Mouse (Mus musculus): ENCODE measurements around the gene Zfp536.

Gene Zfp536

GRCm38 (mm10) chr7:37773312-37773702, at the start of gene Zfp536:
TSS of gene Zfp536 (minus strand) at chr7:37773641.
- DNase-seq (ENCODE audit: low spot score in 2 of 2), result no peak

DNA sequence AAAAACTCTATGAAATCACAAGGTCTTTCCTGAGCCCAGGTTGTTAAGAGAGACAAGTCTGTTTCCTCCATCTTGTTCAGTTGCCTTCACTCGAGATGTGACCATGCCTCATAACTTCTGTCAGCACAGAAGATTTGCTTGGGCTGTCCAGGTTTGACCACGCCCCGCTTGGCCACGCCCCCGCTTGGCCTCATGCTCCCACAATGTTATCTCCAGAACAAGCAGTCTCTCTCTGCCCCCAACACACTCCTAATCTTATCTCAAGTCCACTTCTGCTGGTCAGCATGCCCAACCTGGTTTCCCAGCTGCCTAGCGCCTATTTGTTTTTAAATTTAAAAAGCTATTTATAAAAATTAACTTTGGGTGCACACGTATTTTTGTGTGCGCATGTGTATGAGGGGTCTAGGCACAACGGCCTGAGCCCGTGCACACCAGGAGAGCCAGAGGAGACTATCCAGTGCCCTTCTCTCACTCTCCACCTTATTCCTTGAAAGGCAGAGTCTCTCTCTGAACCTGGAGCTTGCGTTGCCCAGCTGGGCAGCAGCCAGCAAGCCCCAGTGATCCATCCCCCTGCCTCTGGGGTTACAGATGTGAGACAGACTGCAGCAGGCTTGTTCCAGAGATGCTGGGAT, 47.3 kb upstream of the Zfp536 start:
- no peak for DNase-seq (ENCODE audit: low spot score in 2 of 2)

DNA sequence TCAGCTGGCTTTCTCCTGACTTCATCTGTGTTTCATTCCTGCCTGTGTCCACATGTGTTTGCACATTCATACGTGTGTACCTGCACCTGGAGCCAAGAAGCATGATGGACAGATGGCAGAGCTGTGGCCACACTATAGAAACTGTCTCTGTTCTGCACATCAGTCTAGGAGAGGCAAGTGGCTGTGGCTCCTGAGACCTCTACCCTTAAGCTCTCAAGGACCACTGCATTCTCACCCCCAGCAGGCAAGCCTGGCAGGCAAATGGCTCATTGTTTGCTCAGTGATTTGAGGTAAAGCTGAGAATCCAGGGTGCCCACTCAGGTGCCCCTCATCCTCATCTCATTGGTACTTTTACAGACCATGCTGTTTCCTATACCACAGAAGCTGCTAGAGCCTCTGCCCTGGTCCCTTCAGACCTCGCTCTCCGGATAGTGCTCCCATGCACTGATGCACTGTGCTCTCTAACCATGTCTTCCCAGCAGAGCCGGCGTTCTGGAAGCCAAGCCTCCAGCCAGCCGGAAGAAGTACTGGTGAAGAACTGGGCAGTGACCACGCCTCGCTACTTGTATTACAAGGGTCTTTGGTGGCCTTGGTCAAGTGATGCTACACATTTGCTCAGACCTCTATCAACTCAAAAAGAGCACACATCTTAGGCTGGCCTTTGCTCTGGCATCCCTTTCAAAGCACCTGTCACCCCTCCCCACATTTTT, 45.3 kb upstream of the Zfp536 start:
- no peak for DNase-seq (ENCODE audit: low spot score in 2 of 2)

- no peak for DNase-seq (ENCODE audit: low spot score in 2 of 2)
Measured at GRCm38 (mm10) chr7:37816901-37817300, 43.5 kb upstream of the Zfp536 start.

- DNase-seq (ENCODE audit: low spot score in 2 of 2), result no peak
Measured at GRCm38 (mm10) chr7:37814844-37815406, 41.5 kb upstream of the Zfp536 start.

- no peak for DNase-seq (ENCODE audit: low spot score in 2 of 2)
Measured at GRCm38 (mm10) chr7:37813676-37814075, 40.2 kb upstream of the Zfp536 start.

GRCm38 (mm10) chr7:37809908-37810307, 36.5 kb upstream of the Zfp536 start:
- DNase-seq (ENCODE audit: low spot score in 2 of 2), result no peak

DNA sequence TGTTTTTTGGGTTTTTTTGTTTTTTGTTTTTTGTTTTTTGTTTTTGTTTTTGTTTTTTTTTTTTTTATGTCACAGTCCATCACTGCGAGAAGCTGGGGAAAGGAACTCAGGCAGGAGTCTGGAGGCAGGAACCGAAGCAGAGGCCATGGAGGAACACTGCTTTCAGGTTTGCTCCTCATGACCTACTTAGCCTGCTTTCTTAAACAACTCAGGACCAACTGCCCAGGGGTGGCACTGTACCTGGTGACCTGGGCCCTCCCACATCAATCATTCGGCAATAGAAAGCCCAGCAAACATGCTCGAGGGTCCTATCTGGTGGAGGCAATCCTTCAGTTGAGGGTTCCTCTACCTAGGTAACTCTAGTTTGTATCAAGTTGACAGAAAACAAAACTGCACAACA, 35.6 kb upstream of the Zfp536 start:
- no peak for DNase-seq (ENCODE audit: low spot score in 2 of 2)

- no peak for DNase-seq (ENCODE audit: low spot score in 2 of 2)
Measured at GRCm38 (mm10) chr7:37801160-37801559, 27.7 kb upstream of the Zfp536 start.

DNA sequence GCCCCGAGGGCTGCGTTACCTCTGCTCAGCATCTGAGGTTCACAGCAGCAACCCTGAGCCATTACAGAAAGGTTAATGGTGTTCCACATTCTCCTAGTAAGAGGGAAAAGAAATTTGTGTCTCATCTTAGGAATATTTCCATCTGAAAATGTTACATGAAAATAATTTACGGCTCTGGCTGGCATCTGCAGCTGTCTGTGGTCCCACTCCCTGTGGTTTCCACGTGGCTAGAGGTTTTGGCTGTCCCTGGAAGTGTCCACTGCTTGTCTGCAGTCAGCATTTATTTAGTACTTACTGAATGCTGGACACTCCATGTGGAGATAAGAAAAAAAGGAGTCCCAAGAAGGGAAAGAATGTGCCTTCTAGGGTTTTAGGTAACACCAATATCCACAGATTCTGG, 15.3 kb upstream of the Zfp536 start:
- DNase-seq (ENCODE audit: low spot score in 2 of 2), result no peak

DNA sequence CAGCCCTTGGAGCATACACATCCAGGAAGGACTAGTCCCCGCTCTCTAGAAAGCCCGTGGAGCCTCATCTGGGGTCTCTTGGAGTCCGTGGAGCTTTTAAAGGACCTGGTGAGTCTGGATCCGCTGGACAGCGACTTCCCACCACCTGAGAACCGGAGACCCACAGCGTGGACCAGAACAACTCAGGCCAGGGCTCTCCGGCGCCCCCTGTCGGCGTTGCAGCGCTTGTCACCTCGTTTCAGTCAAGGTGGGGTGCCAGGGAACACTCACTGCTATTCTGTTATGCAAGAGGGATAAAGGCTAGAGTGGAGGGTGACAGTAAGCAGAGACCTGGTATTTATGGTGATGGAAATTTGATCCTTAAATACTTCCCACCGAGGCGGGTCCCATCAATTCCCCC, 2.1 kb upstream of the Zfp536 start:
- DNase-seq (ENCODE audit: low spot score in 2 of 2), result peak in 1 of 2 experiments; percentile 6

DNA sequence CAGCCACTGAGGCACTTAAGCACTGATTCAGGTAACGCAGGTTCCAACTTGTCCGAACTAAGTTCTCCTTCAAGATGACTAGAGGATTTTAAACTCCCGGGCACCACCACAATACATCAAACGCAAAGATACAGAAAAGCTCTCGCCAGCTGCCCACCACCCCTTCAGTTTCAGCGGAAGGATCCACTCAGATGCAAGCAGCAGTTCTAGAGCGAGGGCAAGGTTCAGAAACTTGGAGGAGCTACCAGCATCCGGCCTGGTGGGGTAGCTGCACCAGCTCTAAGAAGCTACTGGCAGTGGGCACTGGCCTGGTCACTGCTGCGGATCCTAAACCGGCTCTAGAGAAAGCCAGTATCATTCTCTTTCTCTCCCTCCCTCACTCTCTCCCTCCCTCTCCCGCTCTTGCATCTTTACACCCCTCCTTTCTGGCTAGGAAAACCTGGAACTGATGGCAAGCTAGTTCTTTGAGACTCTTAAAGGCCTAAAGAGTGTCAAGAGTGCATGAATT, 1.1 kb upstream of the Zfp536 start:
- DNase-seq (ENCODE audit: low spot score in 2 of 2), result no peak

GRCm38 (mm10) chr7:37773906-37774305, 465 bp upstream of the Zfp536 start:
- no peak for DNase-seq (ENCODE audit: low spot score in 2 of 2)

- no peak for DNase-seq (ENCODE audit: low spot score in 2 of 2)
Measured at GRCm38 (mm10) chr7:37772376-37773311, 797 bp downstream of the Zfp536 start.

GRCm38 (mm10) chr7:37771491-37772375, 1.7 kb downstream of the Zfp536 start:
- DNase-seq (ENCODE audit: low spot score in 2 of 2), result no peak

- no peak for DNase-seq (ENCODE audit: low spot score in 2 of 2)
Measured at GRCm38 (mm10) chr7:37770400-37771050, 2.9 kb downstream of the Zfp536 start.

- DNase-seq (ENCODE audit: low spot score in 2 of 2), result no peak
Measured at GRCm38 (mm10) chr7:37769526-37770399, 3.7 kb downstream of the Zfp536 start.

- no peak for DNase-seq (ENCODE audit: low spot score in 2 of 2)
Measured at GRCm38 (mm10) chr7:37769004-37769403, 4.4 kb downstream of the Zfp536 start.

- no peak for DNase-seq (ENCODE audit: low spot score in 2 of 2)
Measured at GRCm38 (mm10) chr7:37768310-37768940, 5.0 kb downstream of the Zfp536 start.
